Mouse (Mus musculus) liver, embryonic 11.5 days (tissue): Measurements from ENCODE around the gene Meioc. TPM values are rescaled to one million over a fixed set of nuclear protein-coding genes. Genes with fewer than 3 reads are reported as not detected.

Source experiments
- ATAC-seq: fragments of 200-750 bp; cut with Nextera tagmentation; replicated peaks from 2 replicates; pipeline ENCODE4 v1.8.0; 2017; ENCODE audit warnings: moderate number of reproducible peaks, mild to moderate bottlenecking, moderate TSS enrichment, moderate library complexity; ENCODE audit not compliant: low FRiP score
- DNase-seq: peaks from one replicate; pipeline ENCODE4 v3.0.0-alpha.2; 2017; ENCODE audit warnings: low spot score
- H3K27ac ChIP-seq: fragments of 300-500 bp; sonication (generic); 2 replicates; pipeline ENCODE4 v1.5.1; 2014; ENCODE audit warnings: mild to moderate bottlenecking, low read depth, low read length, control low read depth
- H3K27me3 ChIP-seq: fragments of 300-500 bp; sonication (generic); replicated peaks from 2 replicates; pipeline ENCODE4 v1.6.1; 2014; ENCODE audit warnings: low read length, mixed read lengths; ENCODE audit not compliant: control insufficient read depth, insufficient read depth
- H3K36me3 ChIP-seq: fragments of 300-500 bp; sonication (generic); 2 replicates; pipeline ENCODE4 v1.6.1; 2014; ENCODE audit warnings: mild to moderate bottlenecking, low read length, moderate library complexity, mixed read lengths; ENCODE audit not compliant: control insufficient read depth, insufficient read depth
- H3K4me1 ChIP-seq: fragments of 300-500 bp; sonication (generic); replicated peaks from 2 replicates; pipeline ENCODE4 v1.6.1; 2014; ENCODE audit warnings: low read length, mixed read lengths; ENCODE audit not compliant: control insufficient read depth, insufficient read depth
- H3K4me2 ChIP-seq: fragments of 300-500 bp; sonication (generic); 2 replicates; pipeline ENCODE4 v1.6.1; 2014; ENCODE audit warnings: mild to moderate bottlenecking, control low read depth, moderate library complexity
- H3K4me3 ChIP-seq: fragments of 300-500 bp; sonication (generic); 2 replicates; pipeline ENCODE4 v1.5.1; 2014; ENCODE audit warnings: low read depth, low read length, control low read depth
- H3K9ac ChIP-seq: fragments of 300-500 bp; sonication (generic); 2 replicates; pipeline ENCODE4 v1.6.1; 2014; ENCODE audit warnings: low read depth, low read length, control low read depth
- H3K9me3 ChIP-seq: fragments of 300-500 bp; sonication (generic); 2 replicates; pipeline ENCODE4 v1.6.1; 2016; ENCODE audit warnings: low read length, inconsistent platforms, mixed read lengths; ENCODE audit not compliant: control insufficient read depth
- WGBS: fragments of 180-500 bp; shearing (Covaris S2); extraction: QIAGEN DNeasy Blood & Tissue Kit; methylation state at CpG from one replicate; pipeline ENCODE4 v1.1.7; 2014; 5-methylcytosine and 5-hydroxymethylcytosine counted together
- polyA plus RNA-seq: library from polyadenylated mRNA; unstranded; fragments of >200 nt; fragmentation: Nextera tagmentation; extraction: Ambion mirVana; gene quantifications from 2 replicates; pipeline ENCODE4 v1.2.1, GENCODE M21; 2014

The Meioc gene
- 0.25 and 0.36 TPM in 2 replicates for polyA plus RNA-seq

- H3K9ac ChIP-seq: no peak within 1 kb of the TSS
- no peak for DNase-seq
- H3K36me3 ChIP-seq: no peaks in the 10 kb centered on the region
- H3K4me2 ChIP-seq: no peak within 1 kb of the TSS
- no peak within 1 kb of the TSS for H3K4me3 ChIP-seq
- H3K27me3 ChIP-seq: peaks cover 25% of the 10 kb centered on the region
- no peak for ATAC-seq
- no peak within 1 kb of the TSS for H3K27ac ChIP-seq
- H3K4me1 ChIP-seq: no peaks in the 10 kb centered on the region
- H3K9me3 ChIP-seq: peaks cover 5% of the 10 kb centered on the region; the same call in 1 of the 2 replicates
- 58% methylated on average over 3 of the region's 3 CpGs for WGBS
These were observed at the start of gene Meioc for GRCm38 (mm10) chr11:102663416-102663815. Meioc (plus strand) TSS chr11:102663716.

- Histone ChIP-seq H3K27me3 (no peaks in the 10 kb centered on the region), H3K4me3 (no peak overlapping the region), H3K9me3 (peaks cover 2% of the 10 kb centered on the region), H3K27ac (no peak overlapping the region), H3K4me1 (peaks cover 8% of the 10 kb centered on the region), H3K36me3 (no peaks in the 10 kb centered on the region), H3K9ac (no peak overlapping the region), H3K4me2 (no peak overlapping the region)
- DNase-seq (no peak), ATAC-seq (no peak)
- WGBS: 60% methylated on average over 2 of the region's 2 CpGs
These were observed 44.1 kb upstream of the Meioc start for GRCm38 (mm10) chr11:102619449-102619848.

GRCm38 (mm10) chr11:102623876-102624789 lies 39.4 kb upstream of the Meioc start:
- H3K27ac ChIP-seq: peak overlapping the region; percentile 73
- 22% methylated on average over 17 of the region's 17 CpGs for WGBS
- DNase-seq: no peak
- peak overlapping the region; percentile 50 for H3K4me2 ChIP-seq
- no peaks in the 10 kb centered on the region for H3K36me3 ChIP-seq
- no peak overlapping the region for H3K9ac ChIP-seq
- peaks cover 2% of the 10 kb centered on the region for H3K9me3 ChIP-seq
- no peaks in the 10 kb centered on the region for H3K27me3 ChIP-seq
- peak; percentile 41; the same call in 1 of the 2 replicates for ATAC-seq
- H3K4me3 ChIP-seq: 0 out of 2 replicates have a peak overlapping the region, but pooled peaks have one; percentile 8
- peaks cover 11% of the 10 kb centered on the region for H3K4me1 ChIP-seq

GRCm38 (mm10) chr11:102624888-102625407 lies 38.6 kb upstream of the Meioc start:
- no peak overlapping the region for H3K9ac ChIP-seq
- 60% methylated on average over 14 of the region's 14 CpGs for WGBS
- no peaks in the 10 kb centered on the region for H3K9me3 ChIP-seq
- H3K27me3 ChIP-seq: no peaks in the 10 kb centered on the region
- peak overlapping the region; percentile 13; the same call in 1 of the 2 replicates for H3K4me2 ChIP-seq
- no peak for ATAC-seq
- peaks cover 11% of the 10 kb centered on the region for H3K4me1 ChIP-seq
- no peak overlapping the region for H3K4me3 ChIP-seq
- DNase-seq: no peak
- no peaks in the 10 kb centered on the region for H3K36me3 ChIP-seq
- peak overlapping the region; percentile 73 for H3K27ac ChIP-seq

- Histone ChIP-seq H3K4me3 (no peak overlapping the region), H3K9me3 (no peaks in the 10 kb centered on the region), H3K4me2 (no peak overlapping the region), H3K27me3 (0 out of 2 replicates have a peak, but pooled peaks cover 3% of the 10 kb centered on the region), H3K4me1 (peaks cover 23% of the 10 kb centered on the region), H3K27ac (no peak overlapping the region), H3K9ac (no peak overlapping the region), H3K36me3 (no peaks in the 10 kb centered on the region)
- DNase-seq: no peak
- 82% methylated on average over 9 of the region's 9 CpGs for WGBS
- no peak for ATAC-seq
These were observed 36.2 kb upstream of the Meioc start for GRCm38 (mm10) chr11:102627171-102627931.

- H3K27me3 ChIP-seq: peaks cover 6% of the 10 kb centered on the region
- H3K27ac ChIP-seq: no peak overlapping the region
- no peak overlapping the region for H3K9ac ChIP-seq
- no peaks in the 10 kb centered on the region for H3K36me3 ChIP-seq
- ATAC-seq (no peak), DNase-seq (no peak)
- 72% methylated on average over 9 of the region's 9 CpGs for WGBS
- H3K4me1 ChIP-seq: peaks cover 31% of the 10 kb centered on the region
- no peak overlapping the region for H3K4me3 ChIP-seq
- no peaks in the 10 kb centered on the region for H3K9me3 ChIP-seq
- no peak overlapping the region for H3K4me2 ChIP-seq
These were observed 35.0 kb upstream of the Meioc start for GRCm38 (mm10) chr11:102628529-102628928.

GRCm38 (mm10) chr11:102629375-102629774 lies 34.1 kb upstream of the Meioc start:
- Histone ChIP-seq H3K27me3 (peaks cover 9% of the 10 kb centered on the region), H3K4me3 (no peak overlapping the region), H3K4me1 (peaks cover 24% of the 10 kb centered on the region), H3K9me3 (no peaks in the 10 kb centered on the region), H3K36me3 (no peaks in the 10 kb centered on the region), H3K9ac (no peak overlapping the region), H3K27ac (no peak overlapping the region), H3K4me2 (no peak overlapping the region)
- ATAC-seq (no peak), DNase-seq (no peak)
- 63% methylated on average over 8 of the region's 8 CpGs for WGBS

GRCm38 (mm10) chr11:102630731-102631130 lies 32.8 kb upstream of the Meioc start:
- H3K27ac ChIP-seq: no peak overlapping the region
- 39% methylated on average over 7 of the region's 7 CpGs for WGBS
- no peak for DNase-seq
- no peak overlapping the region for H3K9ac ChIP-seq
- H3K36me3 ChIP-seq: no peaks in the 10 kb centered on the region
- ATAC-seq: no peak
- peaks cover 9% of the 10 kb centered on the region for H3K27me3 ChIP-seq
- H3K4me2 ChIP-seq: no peak overlapping the region
- H3K9me3 ChIP-seq: no peaks in the 10 kb centered on the region
- no peak overlapping the region for H3K4me3 ChIP-seq
- H3K4me1 ChIP-seq: peaks cover 20% of the 10 kb centered on the region
